Mouse (Mus musculus): ENCODE results near the gene Atp1a2.

DNA sequence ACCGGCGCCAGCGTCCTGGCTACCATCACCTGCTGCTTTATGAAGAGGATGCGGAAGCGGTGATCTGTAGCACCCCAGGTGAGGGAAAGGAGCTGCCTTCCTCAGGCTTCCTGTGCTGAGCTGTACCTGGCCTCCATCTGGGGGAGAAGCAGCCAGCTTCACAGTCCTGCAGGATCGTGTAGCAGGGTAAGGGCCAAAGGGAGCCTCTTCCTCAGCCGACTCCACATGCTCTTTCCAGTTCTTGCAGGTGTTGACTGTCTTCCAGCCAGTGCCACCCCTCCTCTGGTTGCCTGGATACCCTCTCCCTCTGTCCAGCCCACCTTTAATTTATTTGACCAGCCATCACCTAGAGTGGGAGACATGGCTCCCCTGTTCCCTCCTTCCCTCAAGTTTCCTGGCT is 21.5 kb upstream of the Atp1a2 start:
- TF ChIP-seq POLR2A (IDR thresholded peaks at IDR 0.05; ENCODE audit: extremely low read depth, insufficient read depth, low read length) = peak; percentile 79
- TF ChIP-seq CTCF (IDR thresholded peaks at IDR 0.05; ENCODE audit: extremely low read depth, insufficient read depth, low read length) = no peak
